Mouse (Mus musculus): Measurements from ENCODE around the gene Irak4.

GRCm38 (mm10) chr15:94553536-94553935 lies 10.1 kb downstream of the Irak4 start:
- no peak for TF ChIP-seq EP300 (IDR thresholded peaks at IDR 0.05; ENCODE audit: low read depth)
- TF ChIP-seq CTCF (IDR thresholded peaks at IDR 0.05; ENCODE audit: low read depth) = no peak

All from liver, embryonic 14.5 days (tissue).